Mouse (Mus musculus) limb, embryonic 11.5 days (tissue): ENCODE results near the gene Fam83g. TPM values are rescaled to one million over a fixed set of nuclear protein-coding genes. Genes with fewer than 3 reads are reported as not detected.

Experiments
- ATAC-seq: fragments of 200-750 bp; cut with Nextera tagmentation; 2 replicates; pipeline ENCODE4 v1.8.0; 2017; ENCODE audit warnings: low read depth; ENCODE audit not compliant: insufficient number of reproducible peaks, low FRiP score, low TSS enrichment
- DNase-seq: peaks from one replicate; pipeline ENCODE4 v3.0.0-alpha.2; 2015; ENCODE audit warnings: low spot score
- H3K27ac ChIP-seq: fragments of 300-500 bp; sonication (generic); replicated peaks from 2 replicates; pipeline ENCODE4 v1.5.1; 2014; ENCODE audit warnings: low read depth, mild to moderate bottlenecking, low read length
- H3K27me3 ChIP-seq: fragments of 300-500 bp; sonication (generic); 2 replicates; pipeline ENCODE4 v1.6.1; 2014; ENCODE audit warnings: mild to moderate bottlenecking, low read length, mixed read lengths; ENCODE audit not compliant: control insufficient read depth, insufficient read depth
- H3K36me3 ChIP-seq: fragments of 300-500 bp; sonication (generic); 2 replicates; pipeline ENCODE4 v1.6.1; 2014; ENCODE audit warnings: mild to moderate bottlenecking, low read length, moderate library complexity, mixed read lengths; ENCODE audit not compliant: control insufficient read depth, insufficient read depth
- H3K4me1 ChIP-seq: fragments of 300-500 bp; sonication (generic); 2 replicates; pipeline ENCODE4 v1.6.1; 2014; ENCODE audit warnings: low read length, mixed read lengths; ENCODE audit not compliant: control insufficient read depth, insufficient read depth
- H3K4me2 ChIP-seq: fragments of 300-500 bp; sonication (generic); 2 replicates; pipeline ENCODE4 v1.6.1; 2014; ENCODE audit warnings: low read depth, mild to moderate bottlenecking, moderate library complexity; ENCODE audit not compliant: severe bottlenecking
- H3K4me3 ChIP-seq: fragments of 300-500 bp; sonication (generic); 2 replicates; pipeline ENCODE4 v1.5.1; 2014; ENCODE audit warnings: low read depth, low read length
- H3K9ac ChIP-seq: fragments of 300-500 bp; sonication (generic); 2 replicates; pipeline ENCODE4 v1.6.1; 2014; ENCODE audit warnings: mild to moderate bottlenecking, low read length
- H3K9me3 ChIP-seq: fragments of 300-500 bp; sonication (generic); 2 replicates; pipeline ENCODE4 v1.6.1; 2016; ENCODE audit warnings: low read length; ENCODE audit not compliant: control insufficient read depth
- WGBS: fragments of 180-500 bp; shearing (Covaris S2); extraction: QIAGEN DNeasy Blood & Tissue Kit; methylation state at CpG from one replicate; pipeline ENCODE4 v1.1.7; 2014; 5-methylcytosine and 5-hydroxymethylcytosine counted together
- polyA plus RNA-seq: library from polyadenylated mRNA; unstranded; fragments of >200 nt; fragmentation: Nextera tagmentation; extraction: Ambion mirVana; gene quantifications from 2 replicates; pipeline ENCODE4 v1.2.1, GENCODE M21; 2014

The Fam83g gene
- polyA plus RNA-seq, 1 experiment from 2014 or later = 1.5 TPM

DNA sequence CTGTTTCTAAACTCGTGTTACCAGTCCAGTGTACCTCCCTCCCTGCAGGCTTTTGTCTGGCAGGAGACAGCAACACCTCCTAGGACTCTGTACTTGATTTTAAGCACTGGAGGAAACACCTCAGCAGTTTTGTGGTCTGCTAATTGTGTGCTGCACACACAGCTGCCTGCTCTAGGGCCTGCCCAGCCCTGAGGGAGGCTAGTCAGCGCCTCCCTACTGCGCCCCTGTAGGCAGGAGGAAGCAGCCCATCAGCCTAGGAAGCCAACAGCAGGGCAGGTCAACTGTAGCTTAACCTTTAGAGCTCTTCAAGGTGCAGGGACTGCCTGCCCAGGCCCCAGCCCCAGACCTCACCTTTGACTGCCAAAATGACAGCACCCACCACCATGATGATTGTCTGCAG, 25.0 kb downstream of the Fam83g start:
- Histone ChIP-seq H3K4me1 (peaks cover 6% of the 10 kb centered on the region), H3K36me3 (no peaks in the 10 kb centered on the region), H3K9ac (no peak overlapping the region), H3K9me3 (no peaks in the 10 kb centered on the region), H3K27me3 (no peaks in the 10 kb centered on the region), H3K4me3 (no peak overlapping the region), H3K27ac (no peak overlapping the region), H3K4me2 (no peak overlapping the region)
- peak; percentile 26 for DNase-seq
- no peak for ATAC-seq
- WGBS = 58% methylated on average over 3 of the region's 3 CpGs

DNA sequence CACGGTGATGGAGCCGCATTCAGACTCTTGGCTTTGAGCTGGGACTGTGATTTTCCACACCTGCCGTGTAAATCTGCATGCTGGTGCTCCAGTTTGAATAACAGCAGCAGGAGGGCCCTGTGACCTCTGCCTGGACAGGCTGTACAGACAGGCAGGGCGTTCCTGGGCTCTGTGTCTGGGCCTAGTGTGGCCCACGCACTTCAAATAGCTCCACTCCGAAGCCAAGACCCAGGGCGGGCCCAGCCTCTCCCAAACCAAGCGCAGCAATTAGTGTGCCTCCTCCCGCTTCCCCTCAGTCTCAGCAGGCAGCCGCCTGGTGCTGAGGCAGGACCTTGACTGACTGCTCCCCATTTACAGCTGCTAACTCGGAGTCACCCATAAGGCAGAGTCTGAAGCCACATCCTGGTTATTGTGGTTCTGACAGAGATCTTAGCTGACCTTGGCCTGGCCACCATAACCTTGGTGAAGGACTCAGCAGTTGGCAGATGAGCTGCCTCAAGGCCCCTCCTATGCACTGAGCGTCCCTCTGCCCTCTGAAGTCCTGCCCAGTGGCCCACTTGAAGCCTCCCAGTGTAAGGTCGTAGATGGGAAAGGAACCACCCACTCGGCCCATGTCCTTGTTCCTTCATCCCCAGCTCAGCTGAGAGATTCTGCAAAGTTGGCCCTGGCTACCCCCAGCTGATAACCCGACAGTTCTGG, 29.4 kb downstream of the Fam83g start:
- DNase-seq (no peak), ATAC-seq (no peak)
- H3K4me2 ChIP-seq = no peak overlapping the region
- H3K4me3 ChIP-seq = no peak overlapping the region
- H3K9me3 ChIP-seq = no peaks in the 10 kb centered on the region
- peaks cover 6% of the 10 kb centered on the region for H3K4me1 ChIP-seq
- no peak overlapping the region for H3K27ac ChIP-seq
- H3K27me3 ChIP-seq = no peaks in the 10 kb centered on the region
- 42% methylated on average over 15 of the region's 15 CpGs for WGBS
- no peak overlapping the region for H3K9ac ChIP-seq
- H3K36me3 ChIP-seq = no peaks in the 10 kb centered on the region

DNA sequence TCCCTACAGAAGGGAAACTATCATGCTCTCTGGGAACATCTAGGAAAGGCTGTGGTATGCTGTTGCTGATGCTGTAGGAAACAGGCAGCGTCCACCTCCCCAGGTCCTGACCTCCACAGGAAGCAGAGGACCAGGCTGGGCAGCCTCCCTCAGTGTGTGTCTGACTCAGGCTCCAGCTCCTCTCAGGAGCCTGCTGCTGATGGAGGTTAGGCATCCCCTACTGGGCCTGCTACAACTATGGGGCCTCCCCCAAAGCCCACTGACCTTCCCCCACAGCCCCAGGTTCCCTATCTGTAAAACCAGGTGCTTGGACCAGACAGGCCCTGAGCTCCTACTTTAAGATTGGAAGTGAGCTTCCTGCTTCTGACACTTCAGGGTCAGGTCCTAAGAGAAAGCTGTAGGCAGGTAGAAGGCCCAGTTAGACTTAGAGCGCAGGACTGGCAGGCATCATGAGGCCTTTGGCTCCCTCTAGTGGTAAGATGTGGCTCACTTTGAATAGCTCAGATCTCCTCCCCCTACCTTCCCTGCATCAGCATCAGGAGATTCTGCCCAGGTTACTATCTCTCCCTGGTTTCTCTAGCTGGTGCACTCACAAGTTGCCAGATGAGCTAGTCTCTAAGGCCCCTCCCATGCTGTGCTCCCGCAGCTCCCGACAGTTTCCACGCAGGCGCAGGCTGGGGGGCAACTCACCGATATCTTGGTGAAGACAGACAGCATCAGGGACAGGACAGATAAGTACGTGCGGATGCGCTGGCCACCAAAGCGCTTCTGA, 30.6 kb downstream of the Fam83g start:
- peak; percentile 67; the same call in 1 of the 2 replicates for ATAC-seq
- H3K4me1 ChIP-seq = no peaks in the 10 kb centered on the region
- no peaks in the 10 kb centered on the region for H3K27me3 ChIP-seq
- no peaks in the 10 kb centered on the region for H3K36me3 ChIP-seq
- no peak overlapping the region for H3K4me3 ChIP-seq
- H3K9ac ChIP-seq = no peak overlapping the region
- H3K4me2 ChIP-seq = no peak overlapping the region
- no peak overlapping the region for H3K27ac ChIP-seq
- no peaks in the 10 kb centered on the region for H3K9me3 ChIP-seq
- WGBS = 44% methylated on average over 11 of the region's 11 CpGs
- DNase-seq = peak; percentile 80

DNA sequence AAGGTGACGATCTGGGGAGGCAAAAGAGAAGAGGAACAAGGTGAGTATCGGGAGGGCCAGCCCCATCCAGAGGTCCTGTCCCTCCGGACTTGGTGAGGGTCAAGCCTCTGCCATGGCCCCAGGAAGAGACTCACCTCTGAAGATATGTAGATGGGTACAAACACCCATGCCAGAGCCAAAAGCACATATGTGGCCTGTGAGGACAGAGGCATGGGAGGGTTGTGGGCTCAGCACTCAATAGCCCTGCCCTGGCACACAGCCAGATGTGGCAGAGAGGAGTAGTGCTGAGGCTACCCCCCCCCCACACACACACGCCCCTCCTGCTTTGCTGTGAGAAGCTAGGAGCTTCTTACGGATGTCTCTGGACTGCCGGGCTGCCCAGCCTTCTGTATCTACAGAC, 31.2 kb downstream of the Fam83g start:
- H3K27ac ChIP-seq = no peak overlapping the region
- H3K4me2 ChIP-seq = no peak overlapping the region
- H3K4me1 ChIP-seq = no peaks in the 10 kb centered on the region
- H3K9me3 ChIP-seq = no peaks in the 10 kb centered on the region
- WGBS = 79% methylated on average over 6 of the region's 6 CpGs
- H3K36me3 ChIP-seq = no peaks in the 10 kb centered on the region
- H3K27me3 ChIP-seq = no peaks in the 10 kb centered on the region
- no peak overlapping the region for H3K4me3 ChIP-seq
- DNase-seq (no peak), ATAC-seq (no peak)
- no peak overlapping the region; the same call in 1 of the 2 replicates for H3K9ac ChIP-seq

DNA sequence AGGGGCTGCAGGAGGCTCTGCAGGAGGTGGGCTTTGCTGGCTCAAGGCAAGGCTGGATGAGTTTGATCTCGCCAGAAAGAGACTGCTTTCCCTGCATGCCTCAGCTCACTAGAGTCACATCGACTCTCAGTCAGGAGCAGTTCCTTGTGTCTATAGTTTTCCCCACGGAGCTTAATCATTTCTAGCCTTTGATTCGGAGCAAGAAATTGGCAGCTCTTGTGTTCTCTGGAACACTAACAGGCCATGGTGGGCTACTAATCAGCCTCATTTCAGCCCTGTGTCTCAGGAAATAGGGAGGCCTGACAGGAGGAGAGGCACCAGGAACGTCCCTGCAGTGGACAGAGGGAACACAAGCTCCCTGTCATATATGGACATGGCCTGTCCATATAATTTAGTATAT, 34.1 kb downstream of the Fam83g start:
- ATAC-seq (no peak), DNase-seq (no peak)
- WGBS = 74% methylated on average over 5 of the region's 5 CpGs
- Histone ChIP-seq H3K4me1 (no peaks in the 10 kb centered on the region), H3K36me3 (no peaks in the 10 kb centered on the region), H3K9ac (no peak overlapping the region), H3K27me3 (no peaks in the 10 kb centered on the region), H3K9me3 (no peaks in the 10 kb centered on the region), H3K4me2 (no peak overlapping the region), H3K4me3 (no peak overlapping the region), H3K27ac (no peak overlapping the region)

DNA sequence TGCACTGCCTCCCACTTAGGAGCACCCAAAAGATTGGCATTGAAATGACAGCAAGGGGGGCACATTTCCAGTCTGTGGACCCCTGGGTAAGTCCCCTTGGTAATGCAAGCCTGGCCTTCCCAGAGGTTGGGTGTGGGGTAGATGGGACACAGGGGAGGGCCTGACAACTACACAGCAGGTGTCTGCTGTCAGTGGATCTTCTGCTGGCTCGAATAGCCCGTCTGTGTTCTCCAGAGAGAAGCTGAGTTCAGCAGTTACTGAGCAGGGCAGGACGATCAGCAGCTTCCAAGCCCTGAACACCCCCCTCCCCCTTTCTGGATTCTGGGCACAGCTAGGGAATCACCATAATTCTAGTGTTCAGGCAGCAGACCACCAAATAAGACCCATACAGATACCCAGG, 35.5 kb downstream of the Fam83g start:
- Histone ChIP-seq H3K27me3 (no peaks in the 10 kb centered on the region), H3K9ac (no peak overlapping the region), H3K4me3 (no peak overlapping the region), H3K27ac (no peak overlapping the region), H3K36me3 (no peaks in the 10 kb centered on the region), H3K9me3 (no peaks in the 10 kb centered on the region), H3K4me2 (no peak overlapping the region), H3K4me1 (no peaks in the 10 kb centered on the region)
- no peak for ATAC-seq
- DNase-seq = no peak
- WGBS = 66% methylated on average over 3 of the region's 3 CpGs

DNA sequence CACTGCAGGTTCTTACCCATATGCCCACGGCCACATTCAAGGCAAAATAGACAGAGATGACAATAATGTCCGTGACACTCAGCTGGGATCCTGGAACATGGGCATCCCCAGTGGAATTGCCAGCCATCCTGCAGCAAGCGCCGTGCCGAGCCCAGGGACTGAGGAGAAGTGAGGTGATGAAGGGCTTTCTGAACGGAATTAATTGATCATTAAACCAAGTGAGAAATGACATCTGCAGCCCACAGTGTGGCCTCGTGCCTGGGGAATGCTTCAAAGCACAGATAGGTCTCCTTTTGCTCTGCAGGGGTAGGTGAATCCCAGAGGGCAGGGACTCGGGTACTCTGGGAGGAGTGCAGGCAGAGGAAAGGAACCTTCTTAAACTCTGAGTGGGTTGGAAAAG, 35.9 kb downstream of the Fam83g start:
- Histone ChIP-seq H3K4me1 (no peaks in the 10 kb centered on the region), H3K36me3 (no peaks in the 10 kb centered on the region), H3K4me3 (no peak overlapping the region), H3K9ac (no peak overlapping the region), H3K9me3 (no peaks in the 10 kb centered on the region), H3K27ac (no peak overlapping the region), H3K27me3 (no peaks in the 10 kb centered on the region), H3K4me2 (no peak overlapping the region)
- no peak for DNase-seq
- no peak for ATAC-seq
- 77% methylated on average over 8 of the region's 8 CpGs for WGBS

DNA sequence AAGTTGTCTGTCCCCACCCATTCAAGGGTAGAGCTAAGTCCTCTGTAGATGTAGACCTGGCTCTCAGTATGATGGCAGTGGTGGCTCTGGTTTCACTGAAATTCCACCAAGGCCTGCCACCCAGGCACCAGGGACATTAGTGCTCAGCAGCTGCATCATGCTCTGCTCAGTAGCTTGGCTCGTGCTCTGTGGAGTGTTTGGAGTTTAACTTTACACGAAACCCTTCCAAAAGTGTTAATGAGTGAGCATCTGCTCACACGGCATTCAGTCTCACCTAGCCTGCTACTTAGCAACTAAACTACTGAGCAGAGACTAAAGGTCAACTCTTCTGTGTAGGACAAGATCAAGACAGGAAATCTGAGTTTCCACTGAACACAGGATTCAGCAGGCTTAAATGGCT, 36.7 kb downstream of the Fam83g start, which contains the start of gene Slc5a10:
TSS of gene Slc5a10 (minus strand) at position 191 of the 400 bp plus-strand sequence.
- H3K4me3 ChIP-seq = no peak within 1 kb of the TSS
- 84% methylated on average over 3 of the region's 3 CpGs for WGBS
- no peak within 1 kb of the TSS for H3K4me2 ChIP-seq
- no peak within 1 kb of the TSS for H3K27ac ChIP-seq
- no peak within 1 kb of the TSS for H3K9ac ChIP-seq
- H3K27me3 ChIP-seq = no peaks in the 10 kb centered on the region
- no peaks in the 10 kb centered on the region for H3K4me1 ChIP-seq
- no peak for ATAC-seq
- no peaks in the 10 kb centered on the region for H3K9me3 ChIP-seq
- H3K36me3 ChIP-seq = no peaks in the 10 kb centered on the region
- no peak for DNase-seq
